Mouse (Mus musculus): ENCODE results near the gene Ece2. TPM values are rescaled to one million over a fixed set of nuclear protein-coding genes. Genes with fewer than 3 reads are reported as not detected.

The Ece2 gene
- polyA plus RNA-seq, 1 experiment from 2014 or later, result 9.7 TPM

- H3K4me3 ChIP-seq, result peak overlapping the region; percentile 93
- peaks cover 34% of the 10 kb centered on the region for H3K36me3 ChIP-seq
- ATAC-seq (ENCODE audit: low FRiP score, low read depth), result peak; percentile 86
- no peaks in the 10 kb centered on the region for H3K9me3 ChIP-seq
- peak overlapping the region; percentile 90 for H3K4me2 ChIP-seq (replicated peaks)
- H3K4me1 ChIP-seq, result peaks cover 19% of the 10 kb centered on the region
- no peaks in the 10 kb centered on the region for H3K27me3 ChIP-seq
- under 1% methylated on average over 40 of the region's 78 CpGs for WGBS
- H3K27ac ChIP-seq (replicated peaks), result peak overlapping the region; percentile 95
- peak overlapping the region; percentile 97 for H3K9ac ChIP-seq (replicated peaks)
Measured at GRCm38 (mm10) chr16:20672965-20673705, 43.5 kb downstream of the Ece2 start.

- Histone ChIP-seq H3K4me2 (replicated peaks) (peak overlapping the region; percentile 90), H3K9me3 (no peaks in the 10 kb centered on the region), H3K9ac (replicated peaks) (peak overlapping the region; percentile 97), H3K4me3 (peak overlapping the region; percentile 93), H3K27ac (replicated peaks) (peak overlapping the region; percentile 95), H3K27me3 (no peaks in the 10 kb centered on the region), H3K4me1 (peaks cover 19% of the 10 kb centered on the region), H3K36me3 (peaks cover 40% of the 10 kb centered on the region)
- ATAC-seq (ENCODE audit: low FRiP score, low read depth), result no peak
- WGBS, result 19% methylated on average over 14 of the region's 14 CpGs
Measured at GRCm38 (mm10) chr16:20673706-20674303, 44.2 kb downstream of the Ece2 start.

GRCm38 (mm10) chr16:20675213-20675612 is 45.6 kb downstream of the Ece2 start:
- 0 out of 2 replicates have a peak overlapping the region, but pooled peaks have one; percentile 13 for H3K9ac ChIP-seq (replicated peaks)
- 95% methylated on average over 6 of the region's 6 CpGs for WGBS
- H3K9me3 ChIP-seq, result no peaks in the 10 kb centered on the region
- H3K4me3 ChIP-seq, result no peak overlapping the region
- no peaks in the 10 kb centered on the region for H3K27me3 ChIP-seq
- no peak for ATAC-seq (ENCODE audit: low FRiP score, low read depth)
- H3K36me3 ChIP-seq, result peaks cover 54% of the 10 kb centered on the region
- H3K4me2 ChIP-seq (replicated peaks), result peak overlapping the region; percentile 90; the same call in 1 of the 2 replicates
- no peak overlapping the region for H3K27ac ChIP-seq (replicated peaks)
- peaks cover 19% of the 10 kb centered on the region for H3K4me1 ChIP-seq

- no peak for ATAC-seq (ENCODE audit: low FRiP score, low read depth)
- Histone ChIP-seq H3K4me1 (peaks cover 19% of the 10 kb centered on the region), H3K27me3 (no peaks in the 10 kb centered on the region), H3K9me3 (no peaks in the 10 kb centered on the region), H3K36me3 (peaks cover 69% of the 10 kb centered on the region), H3K27ac (replicated peaks) (no peak overlapping the region), H3K9ac (replicated peaks) (no peak overlapping the region), H3K4me3 (no peak overlapping the region), H3K4me2 (replicated peaks) (no peak overlapping the region)
- 89% methylated on average over 4 of the region's 4 CpGs for WGBS
Measured at GRCm38 (mm10) chr16:20676702-20677101, 47.1 kb downstream of the Ece2 start.

- Histone ChIP-seq H3K27me3 (no peaks in the 10 kb centered on the region), H3K36me3 (peaks cover 76% of the 10 kb centered on the region), H3K4me1 (peaks cover 19% of the 10 kb centered on the region), H3K9ac (replicated peaks) (no peak overlapping the region), H3K9me3 (no peaks in the 10 kb centered on the region), H3K27ac (replicated peaks) (no peak overlapping the region), H3K4me3 (no peak overlapping the region), H3K4me2 (replicated peaks) (no peak overlapping the region)
- 86% methylated on average over 5 of the region's 5 CpGs for WGBS
- no peak for ATAC-seq (ENCODE audit: low FRiP score, low read depth)
Measured at GRCm38 (mm10) chr16:20677380-20677779, 47.8 kb downstream of the Ece2 start.

- 89% methylated on average over 10 of the region's 10 CpGs for WGBS
- no peak overlapping the region for H3K4me2 ChIP-seq (replicated peaks)
- no peak for ATAC-seq (ENCODE audit: low FRiP score, low read depth)
- no peak overlapping the region for H3K9ac ChIP-seq (replicated peaks)
- H3K9me3 ChIP-seq, result no peaks in the 10 kb centered on the region
- no peak overlapping the region for H3K27ac ChIP-seq (replicated peaks)
- H3K36me3 ChIP-seq, result peaks cover 83% of the 10 kb centered on the region
- no peaks in the 10 kb centered on the region for H3K27me3 ChIP-seq
- H3K4me1 ChIP-seq, result peaks cover 19% of the 10 kb centered on the region
- no peak overlapping the region for H3K4me3 ChIP-seq
Measured at GRCm38 (mm10) chr16:20677974-20678675, 48.5 kb downstream of the Ece2 start.

GRCm38 (mm10) chr16:20690774-20691173 is 61.1 kb downstream of the Ece2 start:
- H3K9me3 ChIP-seq, result no peaks in the 10 kb centered on the region
- WGBS, result 91% methylated on average over 3 of the region's 3 CpGs
- no peak overlapping the region for H3K9ac ChIP-seq (replicated peaks)
- H3K4me3 ChIP-seq, result no peak overlapping the region
- H3K4me2 ChIP-seq (replicated peaks), result no peak overlapping the region
- no peak for ATAC-seq (ENCODE audit: low FRiP score, low read depth)
- peaks cover 9% of the 10 kb centered on the region; the same call in 1 of the 2 replicates for H3K27me3 ChIP-seq
- H3K27ac ChIP-seq (replicated peaks), result no peak overlapping the region
- H3K36me3 ChIP-seq, result peaks cover 61% of the 10 kb centered on the region
- H3K4me1 ChIP-seq, result peaks cover 33% of the 10 kb centered on the region

- Histone ChIP-seq H3K27me3 (peaks cover 9% of the 10 kb centered on the region; the same call in 1 of the 2 replicates), H3K4me3 (no peak overlapping the region), H3K36me3 (peaks cover 53% of the 10 kb centered on the region), H3K27ac (replicated peaks) (no peak overlapping the region), H3K9ac (replicated peaks) (no peak overlapping the region), H3K4me2 (replicated peaks) (no peak overlapping the region), H3K4me1 (peaks cover 39% of the 10 kb centered on the region), H3K9me3 (no peaks in the 10 kb centered on the region)
- no peak for ATAC-seq (ENCODE audit: low FRiP score, low read depth)
- 94% methylated on average over 1 of the region's 1 CpGs for WGBS
Measured at GRCm38 (mm10) chr16:20691617-20692016, 62.0 kb downstream of the Ece2 start.

- Histone ChIP-seq H3K27me3 (peaks cover 9% of the 10 kb centered on the region; the same call in 1 of the 2 replicates), H3K4me1 (peaks cover 42% of the 10 kb centered on the region), H3K9ac (replicated peaks) (0 out of 2 replicates have a peak overlapping the region, but pooled peaks have one; percentile 34), H3K4me2 (replicated peaks) (peak overlapping the region; percentile 78), H3K4me3 (peak overlapping the region; percentile 66; the same call in 1 of the 2 replicates), H3K9me3 (no peaks in the 10 kb centered on the region), H3K36me3 (peaks cover 45% of the 10 kb centered on the region), H3K27ac (replicated peaks) (peak overlapping the region; percentile 90)
- 42% methylated on average over 14 of the region's 16 CpGs for WGBS
- no peak for ATAC-seq (ENCODE audit: low FRiP score, low read depth)
Measured at GRCm38 (mm10) chr16:20692241-20692965, 62.8 kb downstream of the Ece2 start.

- Histone ChIP-seq H3K4me2 (replicated peaks) (peak within 1 kb of the TSS; percentile 78), H3K4me3 (peak within 1 kb of the TSS; percentile 66), H3K36me3 (peaks cover 37% of the 10 kb centered on the region), H3K9ac (replicated peaks) (peak within 1 kb of the TSS; percentile 78), H3K9me3 (no peaks in the 10 kb centered on the region), H3K4me1 (peaks cover 42% of the 10 kb centered on the region), H3K27ac (replicated peaks) (peak within 1 kb of the TSS; percentile 90), H3K27me3 (peaks cover 9% of the 10 kb centered on the region; the same call in 1 of the 2 replicates)
- WGBS, result under 1% methylated on average over 30 of the region's 37 CpGs
- peak; percentile 93 for ATAC-seq (ENCODE audit: low FRiP score, low read depth)
Measured at GRCm38 (mm10) chr16:20693111-20693701, 63.6 kb downstream of the Ece2 start, which contains the start of gene Fam131a. TSS of gene Fam131a (plus strand) at chr16:20693241.

GRCm38 (mm10) chr16:20694781-20695180 is 65.2 kb downstream of the Ece2 start:
- Histone ChIP-seq H3K36me3 (peaks cover 32% of the 10 kb centered on the region), H3K4me1 (peaks cover 43% of the 10 kb centered on the region)

More at GRCm38 (mm10) chr16:20694781-20695180, 65.2 kb downstream of the Ece2 start:
- Histone ChIP-seq H3K9ac (replicated peaks) (no peak overlapping the region), H3K9me3 (no peaks in the 10 kb centered on the region), H3K27ac (replicated peaks) (0 out of 2 replicates have a peak overlapping the region, but pooled peaks have one; percentile 3), H3K27me3 (peaks cover 9% of the 10 kb centered on the region; the same call in 1 of the 2 replicates), H3K4me3 (no peak overlapping the region), H3K4me2 (replicated peaks) (peak overlapping the region; percentile 67; the same call in 1 of the 2 replicates)
- ATAC-seq (ENCODE audit: low FRiP score, low read depth), result no peak
- 77% methylated on average over 8 of the region's 8 CpGs for WGBS
